Mouse (Mus musculus) layer of hippocampus, adult 9-10 months (tissue): ENCODE measurements around the gene A630076J17Rik.

ENCODE experiments used
- DNase-seq: peaks from one replicate; pipeline ENCODE4 v3.0.0; 2022; ENCODE audit warnings: low spot score

A630076J17Rik gene

DNA sequence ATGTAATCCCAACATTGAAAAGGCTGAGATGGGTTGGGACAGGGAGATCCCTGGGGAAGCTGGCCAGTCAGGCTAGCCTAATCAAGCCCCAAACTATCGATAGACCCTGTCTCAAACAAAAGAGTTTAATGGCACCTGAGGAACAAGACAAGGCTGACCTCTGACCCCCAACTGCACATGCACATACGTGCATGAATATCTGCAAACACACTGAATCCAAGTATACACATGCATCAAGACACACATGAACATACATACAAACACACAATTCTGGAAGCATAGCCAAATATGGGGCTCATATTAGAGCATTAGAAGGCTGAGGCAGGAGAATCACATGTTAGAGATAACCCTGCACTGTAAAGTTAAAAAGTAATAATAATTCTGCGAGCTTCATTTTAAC is 46.2 kb downstream of the A630076J17Rik start:
- DNase-seq = no peak

DNA sequence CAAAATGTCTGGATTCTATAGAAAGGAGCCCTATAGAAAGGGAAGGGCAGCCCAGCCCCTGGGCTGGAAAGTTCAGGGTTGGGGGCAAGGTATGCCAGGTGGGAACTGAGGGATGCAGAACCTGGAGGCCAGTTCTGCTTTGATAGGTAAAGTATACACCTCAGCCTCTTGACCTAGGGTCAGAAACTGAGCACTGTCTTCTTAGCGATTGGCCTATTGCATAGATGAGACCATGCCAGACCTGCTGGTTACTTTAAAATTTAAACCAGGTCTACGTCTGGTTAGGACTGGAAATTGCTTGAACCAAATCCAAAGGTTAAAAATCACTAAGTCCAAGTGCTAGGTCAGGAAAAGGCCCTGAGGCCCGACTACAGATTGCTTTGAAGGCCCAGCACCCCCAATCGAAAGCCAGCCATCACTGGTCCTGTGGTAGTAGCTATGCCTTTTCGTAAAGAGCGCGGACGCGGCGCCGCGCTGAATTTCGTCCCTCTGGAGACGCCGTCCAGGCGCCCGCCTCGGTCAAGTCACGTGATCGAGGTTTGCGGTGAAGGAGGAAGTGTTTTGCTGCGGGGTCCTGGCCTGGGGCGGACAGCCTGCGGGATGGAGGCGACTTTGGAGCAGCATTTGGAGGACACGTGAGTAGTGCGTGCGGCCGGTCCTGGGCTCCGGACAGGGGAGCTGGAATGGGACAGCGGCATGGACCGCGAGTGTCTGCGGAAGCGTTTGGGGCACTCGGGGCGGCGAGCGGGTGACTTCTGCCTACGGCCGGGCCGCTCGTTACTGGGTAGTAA is 48.3 kb downstream of the A630076J17Rik start, which contains the start of gene Lamtor5:
Gene Lamtor5, plus strand, starts transcription at position 380 of the 791 bp plus-strand sequence.
- peak; percentile 83 for DNase-seq
